Mouse (Mus musculus): ENCODE results near the gene Nubp2. TPM values are rescaled to one million over a fixed set of nuclear protein-coding genes. Genes with fewer than 3 reads are reported as not detected.

The Nubp2 gene
- total and polyA plus RNA-seq, 3 experiments: 70.9 to 124 (median 89.1) TPM

DNA sequence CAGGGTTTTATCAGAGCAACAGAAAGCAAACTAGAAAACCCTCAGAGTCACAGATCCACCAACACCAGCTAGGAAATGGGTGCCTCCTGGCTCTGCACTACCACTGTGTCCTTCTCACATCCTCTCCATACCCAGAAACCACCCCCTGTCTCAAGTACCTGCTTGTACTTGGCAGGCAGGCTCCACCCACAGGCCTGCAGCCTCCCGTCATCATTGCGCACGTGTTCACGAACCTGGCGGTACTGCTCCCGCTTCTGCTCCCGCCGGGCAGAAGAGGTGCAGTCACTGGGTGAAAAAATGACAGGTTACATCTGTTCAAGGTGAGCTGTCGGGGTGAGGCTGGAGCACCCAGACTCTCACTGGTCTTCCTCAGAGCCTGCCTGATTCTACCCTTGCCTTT is 17.6 kb upstream of the Nubp2 start:
- H3K27me3 ChIP-seq (replicated peaks): no peaks in the 10 kb centered on the region
- no peak overlapping the region for H3K4me3 ChIP-seq (replicated peaks in 1 of 3; ENCODE audit: low read depth in 2 of 3, low read length in 2 of 3, poor library complexity in 1 of 3)
- in situ Hi-C loops (cut with MboI; ENCODE audit: low pct_ligation_motif_present, low pct_unique_long_range_greater_than_20kb, low sequenced_read_pairs): no loop called here
- H3K4me1 ChIP-seq (ENCODE audit: control insufficient read depth in 1 of 2, insufficient read depth in 2 of 2): 0 out of 4 replicates have a peak, but pooled peaks cover 0 to 2% of the 10 kb centered on the region in 2 experiments
- no peaks in the 10 kb centered on the region for H3K9me3 ChIP-seq (replicated peaks; ENCODE audit: low read length)
- peaks cover 98 to 100% of the 10 kb centered on the region in 2 experiments for H3K36me3 ChIP-seq (replicated peaks in 1 of 2; ENCODE audit: control insufficient read depth in 1 of 2, insufficient read depth in 1 of 2, low read length in 1 of 2)
- no peak overlapping the region for H3K9ac ChIP-seq (ENCODE audit: insufficient read depth, low read depth)
- no peak overlapping the region for H3K4me2 ChIP-seq (ENCODE audit: insufficient read depth, low read depth, poor library complexity, severe bottlenecking)
- H3K79me2 ChIP-seq (replicated peaks; ENCODE audit: control insufficient read depth, extremely low read depth, insufficient read depth, poor library complexity, severe bottlenecking): no peaks in the 10 kb centered on the region
- no peak overlapping the region for H3K27ac ChIP-seq (ENCODE audit: insufficient read depth, low read depth)
- TF ChIP-seq ZMIZ1 (IDR thresholded peaks at IDR 0.05; ENCODE audit: low read depth, low read length) (no peak), USF2 (conservative IDR thresholded peaks at IDR 0.05; ENCODE audit: low read depth, low read length) (no peak), ZKSCAN1 (IDR thresholded peaks at IDR 0.05; ENCODE audit: borderline replicate concordance, low read depth, low read length) (no peak), KAT2A (IDR thresholded peaks at IDR 0.05; ENCODE audit: insufficient replicate concordance, low read length) (no peak)
- DNase-seq (ENCODE audit: extremely low read depth): no peak
- dilution Hi-C loops (cut with MboI; ENCODE audit: extremely low pct_ligation_motif_present, extremely low pct_unique_long_range_greater_than_20kb, low sequenced_read_pairs): no loop called here

DNA sequence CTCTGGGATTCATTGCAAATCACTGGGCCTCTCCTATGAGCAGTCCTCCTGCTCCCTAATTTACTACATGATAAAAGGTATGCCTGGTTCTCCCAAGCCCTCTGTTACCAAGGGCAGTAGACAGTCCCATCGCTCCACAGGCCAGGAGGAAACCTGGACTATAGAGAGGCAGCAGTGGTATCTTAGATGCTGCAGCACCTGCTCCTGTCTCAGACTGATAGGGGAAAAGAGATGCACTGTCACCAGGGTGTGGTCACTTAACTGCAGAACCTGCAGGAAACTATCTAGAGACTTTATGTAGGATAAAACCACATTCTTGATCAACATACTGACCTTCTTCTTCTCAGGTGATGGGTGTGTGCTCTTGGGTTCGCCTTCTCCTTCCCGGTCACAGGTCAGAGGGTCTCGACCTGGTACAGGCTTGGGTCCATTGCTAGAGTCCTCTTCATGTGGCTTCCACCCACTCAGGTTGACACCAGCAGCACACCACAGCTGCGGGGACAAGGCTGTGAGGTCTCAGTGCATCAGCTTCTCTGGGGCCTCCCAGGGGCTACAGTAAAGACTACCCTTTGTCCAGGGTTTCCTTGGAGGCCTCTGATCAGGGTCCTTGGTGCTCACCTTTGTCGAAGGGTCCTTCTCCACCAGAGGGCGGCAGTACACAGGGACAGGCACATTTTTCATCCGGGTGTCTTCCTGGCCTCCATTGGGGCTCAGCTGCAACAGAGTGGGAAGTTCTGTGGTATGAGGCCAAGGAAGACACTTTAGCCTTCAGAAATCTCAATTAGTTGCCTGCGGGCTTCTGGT is 16.7 kb upstream of the Nubp2 start:
- Histone ChIP-seq H3K27me3 (replicated peaks) (no peaks in the 10 kb centered on the region), H3K4me1 (ENCODE audit: control insufficient read depth in 1 of 2, insufficient read depth in 2 of 2) (peaks cover 4 to 8% of the 10 kb centered on the region in 2 experiments; a peak in 2 of 4 replicates), H3K27ac (ENCODE audit: insufficient read depth, low read depth) (no peak overlapping the region), H3K4me3 (replicated peaks in 1 of 3; ENCODE audit: low read depth in 2 of 3, low read length in 2 of 3, poor library complexity in 1 of 3) (no peak overlapping the region), H3K4me2 (ENCODE audit: insufficient read depth, low read depth, poor library complexity, severe bottlenecking) (no peak overlapping the region), H3K36me3 (replicated peaks in 1 of 2; ENCODE audit: control insufficient read depth in 1 of 2, insufficient read depth in 1 of 2, low read length in 1 of 2) (peaks cover 98 to 100% of the 10 kb centered on the region in 2 experiments), H3K79me2 (replicated peaks; ENCODE audit: control insufficient read depth, extremely low read depth, insufficient read depth, poor library complexity, severe bottlenecking) (no peaks in the 10 kb centered on the region), H3K9me3 (replicated peaks; ENCODE audit: low read length) (no peaks in the 10 kb centered on the region), H3K9ac (ENCODE audit: insufficient read depth, low read depth) (no peak overlapping the region)
- TF ChIP-seq CTCF (conservative IDR thresholded peaks at IDR 0.05 in 1 of 2, IDR thresholded peaks at IDR 0.05 in 1 of 2; ENCODE audit: low read depth in 2 of 2, low read length in 2 of 2): peak in 1 of 2 experiments; percentile 54; a peak in 2 of 4 replicates
- no peak for TF ChIP-seq MAZ (IDR thresholded peaks at IDR 0.05; ENCODE audit: low read depth, low read length)
- no peak for TF ChIP-seq EP300 (IDR thresholded peaks at IDR 0.05; ENCODE audit: low read length)
- peak; percentile 19 for TF ChIP-seq RAD21 (IDR thresholded peaks at IDR 0.05; ENCODE audit: low read depth, low read length)
- peak; percentile 13; the same call in 1 of the 2 replicates for TF ChIP-seq SMC3 (IDR thresholded peaks at IDR 0.05; ENCODE audit: low read depth, low read length)
- DNase-seq (ENCODE audit: extremely low read depth): no peak
- dilution Hi-C loops (cut with MboI; ENCODE audit: extremely low pct_ligation_motif_present, extremely low pct_unique_long_range_greater_than_20kb, low sequenced_read_pairs) (no loop called here), in situ Hi-C loops (cut with MboI; ENCODE audit: low pct_ligation_motif_present, low pct_unique_long_range_greater_than_20kb, low sequenced_read_pairs) (no loop called here)

- DNase-seq (ENCODE audit: extremely low read depth): no peak
- dilution Hi-C loops (cut with MboI; ENCODE audit: extremely low pct_ligation_motif_present, extremely low pct_unique_long_range_greater_than_20kb, low sequenced_read_pairs) (no loop called here), in situ Hi-C loops (cut with MboI; ENCODE audit: low pct_ligation_motif_present, low pct_unique_long_range_greater_than_20kb, low sequenced_read_pairs) (no loop called here)
- no peak for TF ChIP-seq IRF4 (IDR thresholded peaks at IDR 0.05; ENCODE audit: low read depth, low read length)
- TF ChIP-seq MEF2A (IDR thresholded peaks at IDR 0.05; ENCODE audit: borderline replicate concordance, low read depth, low read length): no peak
- no peak for TF ChIP-seq CTCF (conservative IDR thresholded peaks at IDR 0.05 in 1 of 2, IDR thresholded peaks at IDR 0.05 in 1 of 2; ENCODE audit: low read depth in 2 of 2, low read length in 2 of 2)
- TF ChIP-seq JUN (IDR thresholded peaks at IDR 0.05; ENCODE audit: insufficient read depth, low read depth, low read length): no peak
- no peak for TF ChIP-seq NRF1 (IDR thresholded peaks at IDR 0.05; ENCODE audit: low read depth, low read length)
- no peak for TF ChIP-seq MAZ (IDR thresholded peaks at IDR 0.05; ENCODE audit: low read depth, low read length)
- TF ChIP-seq ZC3H11A (IDR thresholded peaks at IDR 0.05; ENCODE audit: low read depth, low read length): no peak
- TF ChIP-seq USF1 (IDR thresholded peaks at IDR 0.05; ENCODE audit: low read depth, low read length): no peak
- Histone ChIP-seq H3K4me2 (ENCODE audit: insufficient read depth, low read depth, poor library complexity, severe bottlenecking) (no peak overlapping the region), H3K4me1 (ENCODE audit: control insufficient read depth in 1 of 2, insufficient read depth in 2 of 2) (peaks cover 9 to 16% of the 10 kb centered on the region in 2 experiments; a peak in 3 of 4 replicates), H3K4me3 (replicated peaks in 1 of 3; ENCODE audit: low read depth in 2 of 3, low read length in 2 of 3, poor library complexity in 1 of 3) (no peak overlapping the region), H3K36me3 (replicated peaks in 1 of 2; ENCODE audit: control insufficient read depth in 1 of 2, insufficient read depth in 1 of 2, low read length in 1 of 2) (peaks cover 99 to 100% of the 10 kb centered on the region in 2 experiments), H3K27ac (ENCODE audit: insufficient read depth, low read depth) (no peak overlapping the region), H3K79me2 (replicated peaks; ENCODE audit: control insufficient read depth, extremely low read depth, insufficient read depth, poor library complexity, severe bottlenecking) (no peaks in the 10 kb centered on the region), H3K27me3 (replicated peaks) (no peaks in the 10 kb centered on the region), H3K9ac (ENCODE audit: insufficient read depth, low read depth) (no peak overlapping the region), H3K9me3 (replicated peaks; ENCODE audit: low read length) (no peaks in the 10 kb centered on the region)
Measured at GRCm38 (mm10) chr17:24902124-24902523, 16.0 kb upstream of the Nubp2 start.
